Mouse (Mus musculus) midbrain, embryonic 12.5 days (tissue): ENCODE measurements around the gene Insl3. TPM values are rescaled to one million over a fixed set of nuclear protein-coding genes. Genes with fewer than 3 reads are reported as not detected.

Source experiments
- ATAC-seq: fragments of 200-750 bp; cut with Nextera tagmentation; 2 replicates; pipeline ENCODE4 v1.8.0; 2017; ENCODE audit warnings: low read depth, moderate TSS enrichment, moderate library complexity; ENCODE audit not compliant: low FRiP score
- H3K27ac ChIP-seq: fragments of 300-500 bp; sonication (generic); replicated peaks from 2 replicates; pipeline ENCODE4 v1.5.1; 2016; ENCODE audit warnings: mild to moderate bottlenecking
- H3K27me3 ChIP-seq: fragments of 300-500 bp; sonication (generic); 2 replicates; pipeline ENCODE4 v1.6.1; 2016; ENCODE audit warnings: mild to moderate bottlenecking
- H3K36me3 ChIP-seq: fragments of 300-500 bp; sonication (generic); 2 replicates; pipeline ENCODE4 v1.6.1; 2016
- H3K4me1 ChIP-seq: fragments of 300-500 bp; sonication (generic); 2 replicates; pipeline ENCODE4 v1.6.1; 2016
- H3K4me2 ChIP-seq: fragments of 300-500 bp; sonication (generic); replicated peaks from 2 replicates; pipeline ENCODE4 v1.6.1; 2016; ENCODE audit warnings: mild to moderate bottlenecking, moderate library complexity
- H3K4me3 ChIP-seq: fragments of 300-500 bp; sonication (generic); 2 replicates; pipeline ENCODE4 v1.5.1; 2016; ENCODE audit warnings: mild to moderate bottlenecking
- H3K9ac ChIP-seq: fragments of 300-500 bp; sonication (generic); replicated peaks from 2 replicates; pipeline ENCODE4 v1.6.1; 2016; ENCODE audit warnings: mild to moderate bottlenecking, moderate library complexity
- H3K9me3 ChIP-seq: fragments of 300-500 bp; sonication (generic); 2 replicates; pipeline ENCODE4 v1.6.1; 2016; ENCODE audit warnings: mild to moderate bottlenecking
- WGBS: fragments of 180-500 bp; shearing (Covaris S2); methylation state at CpG from one replicate; pipeline ENCODE4 v1.1.7; 2016; 5-methylcytosine and 5-hydroxymethylcytosine counted together
- polyA plus RNA-seq: library from polyadenylated mRNA; unstranded; fragments of >200 nt; fragmentation: Nextera tagmentation; extraction: Ambion mirVana; gene quantifications from 2 replicates; pipeline ENCODE4 v1.2.1, GENCODE M21; 2016

Insl3 gene
- polyA plus RNA-seq: not detected in 2 replicates

- Histone ChIP-seq H3K27ac (no peak within 1 kb of the TSS), H3K4me3 (no peak within 1 kb of the TSS), H3K36me3 (no peaks in the 10 kb centered on the region), H3K4me2 (no peak within 1 kb of the TSS), H3K27me3 (peaks cover 100% of the 10 kb centered on the region), H3K9ac (no peak within 1 kb of the TSS), H3K4me1 (peaks cover 28% of the 10 kb centered on the region), H3K9me3 (no peaks in the 10 kb centered on the region)
- WGBS: 4% methylated on average over 31 of the region's 33 CpGs
- no peak for ATAC-seq
Measured at GRCm38 (mm10) chr8:71689028-71689427, at the start of gene Insl3. Insl3 (plus strand) TSS chr8:71689214.

DNA sequence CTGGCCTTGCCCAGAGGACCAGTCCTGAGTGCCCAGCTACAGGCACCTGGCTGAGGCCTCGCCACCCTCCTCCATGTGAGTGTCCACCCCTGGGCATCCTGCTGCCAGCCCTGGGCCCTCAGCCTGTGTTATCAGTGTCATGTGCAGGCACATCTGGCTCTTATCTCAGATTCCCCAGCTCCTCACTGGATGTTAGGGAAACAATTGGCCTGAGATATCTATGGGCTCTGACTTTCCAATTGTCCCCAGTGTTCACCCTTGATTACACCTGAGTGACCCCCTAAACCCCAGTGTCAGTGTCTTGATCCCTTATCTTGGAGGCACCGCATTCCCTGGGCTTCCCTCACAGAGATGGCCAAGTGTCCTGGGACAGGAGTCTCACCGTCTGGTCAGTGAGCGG, 49.7 kb upstream of the Insl3 start:
- no peak for ATAC-seq
- peaks cover 42% of the 10 kb centered on the region for H3K27me3 ChIP-seq
- no peak overlapping the region for H3K9ac ChIP-seq
- H3K9me3 ChIP-seq: no peaks in the 10 kb centered on the region
- WGBS: 90% methylated on average over 4 of the region's 4 CpGs
- H3K36me3 ChIP-seq: peaks cover 18% of the 10 kb centered on the region; the same call in 1 of the 2 replicates
- H3K4me1 ChIP-seq: no peaks in the 10 kb centered on the region
- no peak overlapping the region for H3K4me2 ChIP-seq
- H3K4me3 ChIP-seq: no peak overlapping the region
- H3K27ac ChIP-seq: no peak overlapping the region

GRCm38 (mm10) chr8:71645510-71645909, 43.5 kb upstream of the Insl3 start:
- H3K4me2 ChIP-seq: no peak overlapping the region

DNA sequence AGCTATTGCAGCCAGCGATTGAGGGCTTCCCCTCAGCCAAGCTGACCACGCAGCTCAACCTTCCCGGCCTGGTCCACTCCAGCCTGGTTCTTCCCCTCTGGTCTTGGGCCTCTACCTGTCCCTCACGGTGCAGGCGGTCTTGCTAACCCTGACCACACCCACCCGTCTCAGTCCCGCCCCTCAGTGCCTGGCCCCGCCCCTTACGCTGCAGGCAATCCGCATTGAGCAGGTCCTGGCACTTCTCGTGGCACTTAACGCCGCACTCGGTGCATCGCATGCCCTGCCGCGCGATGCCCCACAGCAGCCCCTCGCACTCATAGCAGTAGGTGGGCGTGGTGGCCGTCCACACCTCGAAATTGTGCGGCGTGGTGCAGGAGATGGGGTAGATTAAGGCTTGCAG, 34.4 kb upstream of the Insl3 start:
- 1% methylated on average over 24 of the region's 24 CpGs for WGBS
- no peaks in the 10 kb centered on the region for H3K9me3 ChIP-seq
- peak; percentile 42 for ATAC-seq
- peak overlapping the region; percentile 15 for H3K4me3 ChIP-seq
- peak overlapping the region; percentile 44 for H3K4me2 ChIP-seq
- H3K36me3 ChIP-seq: peaks cover 20% of the 10 kb centered on the region
- H3K27me3 ChIP-seq: peaks cover 74% of the 10 kb centered on the region
- no peak overlapping the region for H3K27ac ChIP-seq
- H3K4me1 ChIP-seq: peaks cover 7% of the 10 kb centered on the region; the same call in 1 of the 2 replicates
- H3K9ac ChIP-seq: no peak overlapping the region

More at GRCm38 (mm10) chr8:71645510-71645909, 43.5 kb upstream of the Insl3 start:
- WGBS: 85% methylated on average over 9 of the region's 9 CpGs
- H3K9me3 ChIP-seq: no peaks in the 10 kb centered on the region
- H3K27me3 ChIP-seq: 0 out of 2 replicates have a peak, but pooled peaks cover 9% of the 10 kb centered on the region
- no peak overlapping the region for H3K9ac ChIP-seq
- ATAC-seq: no peak
- no peaks in the 10 kb centered on the region for H3K4me1 ChIP-seq
- no peak overlapping the region for H3K4me3 ChIP-seq
- no peak overlapping the region for H3K27ac ChIP-seq
- H3K36me3 ChIP-seq: peaks cover 32% of the 10 kb centered on the region

DNA sequence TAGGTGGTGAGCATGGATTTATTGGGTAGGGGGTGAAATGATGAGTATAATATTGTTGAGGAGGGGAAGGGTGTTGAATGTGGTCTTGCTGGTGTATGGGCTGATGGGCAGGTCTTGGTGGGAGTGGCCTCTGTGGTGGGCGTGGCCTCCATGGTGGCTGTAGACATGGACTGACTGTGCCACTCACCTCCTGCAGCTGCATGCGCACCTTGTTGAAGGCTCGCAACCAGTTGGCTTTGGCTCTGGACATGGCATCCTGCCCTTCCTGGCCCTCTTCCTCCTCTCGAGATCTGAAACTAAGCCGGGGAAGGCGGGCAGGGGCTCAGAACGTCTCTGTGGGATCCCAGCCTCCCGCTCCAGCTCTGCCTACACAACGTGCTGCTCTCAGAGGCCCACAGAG, 31.2 kb upstream of the Insl3 start:
- WGBS: 24% methylated on average over 8 of the region's 9 CpGs
- Histone ChIP-seq H3K27me3 (peaks cover 97% of the 10 kb centered on the region), H3K36me3 (no peaks in the 10 kb centered on the region), H3K9me3 (no peaks in the 10 kb centered on the region), H3K4me3 (no peak overlapping the region), H3K27ac (no peak overlapping the region), H3K9ac (no peak overlapping the region), H3K4me1 (peaks cover 11% of the 10 kb centered on the region), H3K4me2 (no peak overlapping the region)
- ATAC-seq: no peak

- Histone ChIP-seq H3K27me3 (peaks cover 97% of the 10 kb centered on the region), H3K36me3 (no peaks in the 10 kb centered on the region), H3K9me3 (no peaks in the 10 kb centered on the region), H3K9ac (no peak overlapping the region), H3K27ac (no peak overlapping the region), H3K4me3 (no peak overlapping the region), H3K4me1 (peaks cover 11% of the 10 kb centered on the region), H3K4me2 (no peak overlapping the region)
- WGBS: 37% methylated on average over 17 of the region's 17 CpGs
- ATAC-seq: no peak
Measured at GRCm38 (mm10) chr8:71658515-71659049, 30.4 kb upstream of the Insl3 start.

DNA sequence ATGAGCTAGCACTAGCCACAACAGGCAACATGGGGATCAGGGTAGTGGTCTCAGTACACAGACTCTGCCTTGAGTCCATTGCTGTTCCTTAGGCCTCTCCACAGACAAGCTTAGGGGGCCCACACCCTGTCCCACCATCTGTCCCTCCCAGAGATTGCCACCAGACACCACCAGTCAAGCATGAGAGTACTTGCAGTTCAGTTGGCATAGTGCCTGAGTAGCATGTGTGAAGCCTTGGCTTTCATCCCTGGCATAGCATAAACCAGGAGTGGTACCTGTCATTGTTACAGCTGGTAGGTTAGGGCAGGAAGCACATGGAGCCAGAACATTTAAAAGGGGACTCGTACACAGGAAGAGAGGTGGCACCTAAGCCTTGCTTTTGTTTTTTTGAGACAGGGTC, 29.3 kb upstream of the Insl3 start:
- Histone ChIP-seq H3K36me3 (no peaks in the 10 kb centered on the region), H3K4me3 (no peak overlapping the region), H3K27ac (no peak overlapping the region), H3K9me3 (no peaks in the 10 kb centered on the region), H3K4me2 (no peak overlapping the region), H3K4me1 (peaks cover 8% of the 10 kb centered on the region), H3K9ac (no peak overlapping the region), H3K27me3 (peaks cover 96% of the 10 kb centered on the region)
- WGBS: 50% methylated on average over 1 of the region's 1 CpGs
- ATAC-seq: no peak

- H3K27ac ChIP-seq: no peak overlapping the region
- H3K4me3 ChIP-seq: no peak overlapping the region
- H3K27me3 ChIP-seq: peaks cover 92% of the 10 kb centered on the region
- 7% methylated on average over 36 of the region's 36 CpGs for WGBS
- H3K36me3 ChIP-seq: no peaks in the 10 kb centered on the region
- peak; percentile 67 for ATAC-seq
- no peaks in the 10 kb centered on the region for H3K9me3 ChIP-seq
- no peak overlapping the region for H3K4me2 ChIP-seq
- H3K4me1 ChIP-seq: peaks cover 11% of the 10 kb centered on the region
- H3K9ac ChIP-seq: no peak overlapping the region
Measured at GRCm38 (mm10) chr8:71660325-71661120, 28.5 kb upstream of the Insl3 start.

- Histone ChIP-seq H3K4me3 (peak overlapping the region; percentile 21; the same call in 1 of the 2 replicates), H3K27me3 (peaks cover 81% of the 10 kb centered on the region)
- ATAC-seq: peak; percentile 62
Measured at GRCm38 (mm10) chr8:71665331-71666130, 23.5 kb upstream of the Insl3 start.

GRCm38 (mm10) chr8:71666855-71667254, 22.2 kb upstream of the Insl3 start:
- 33% methylated on average over 1 of the region's 1 CpGs for WGBS
- no peak overlapping the region for H3K4me3 ChIP-seq
- H3K9ac ChIP-seq: no peak overlapping the region; the same call in 1 of the 2 replicates
- no peak overlapping the region for H3K4me2 ChIP-seq
- H3K4me1 ChIP-seq: peaks cover 41% of the 10 kb centered on the region
- ATAC-seq: no peak
- no peaks in the 10 kb centered on the region for H3K36me3 ChIP-seq
- H3K27me3 ChIP-seq: peaks cover 70% of the 10 kb centered on the region
- no peaks in the 10 kb centered on the region for H3K9me3 ChIP-seq
- peak overlapping the region; percentile 49; the same call in 1 of the 2 replicates for H3K27ac ChIP-seq

More at GRCm38 (mm10) chr8:71665331-71666130, 23.5 kb upstream of the Insl3 start:
- Histone ChIP-seq H3K4me2 (peak overlapping the region; percentile 42), H3K36me3 (no peaks in the 10 kb centered on the region), H3K27ac (0 out of 2 replicates have a peak overlapping the region, but pooled peaks have one; percentile 20), H3K9ac (no peak overlapping the region), H3K9me3 (no peaks in the 10 kb centered on the region), H3K4me1 (peaks cover 40% of the 10 kb centered on the region)
- 2% methylated on average over 21 of the region's 22 CpGs for WGBS

DNA sequence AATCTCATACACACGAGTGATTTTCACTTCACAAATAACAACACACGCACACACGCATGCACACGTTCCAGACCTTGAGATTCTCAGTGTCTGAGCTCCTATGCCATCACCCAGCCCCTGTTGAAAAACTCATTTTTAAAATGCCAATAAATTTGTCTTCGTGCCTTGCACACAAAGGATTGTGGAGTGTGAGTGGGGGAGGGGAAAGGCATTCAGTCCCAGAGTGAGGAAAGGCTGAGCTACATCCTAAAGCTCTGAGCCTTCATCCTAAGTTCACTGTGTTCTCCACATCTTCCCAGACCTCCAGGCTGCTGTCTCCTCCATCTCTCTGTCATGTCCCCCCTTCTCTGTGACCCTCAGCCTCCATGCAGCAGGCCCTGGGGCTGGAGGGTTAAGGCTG, 21.8 kb upstream of the Insl3 start:
- WGBS: 45% methylated on average over 5 of the region's 5 CpGs
- Histone ChIP-seq H3K4me1 (peaks cover 45% of the 10 kb centered on the region), H3K36me3 (no peaks in the 10 kb centered on the region), H3K27ac (peak overlapping the region; percentile 56), H3K9me3 (no peaks in the 10 kb centered on the region), H3K4me2 (no peak overlapping the region), H3K4me3 (no peak overlapping the region), H3K27me3 (peaks cover 66% of the 10 kb centered on the region), H3K9ac (peak overlapping the region; percentile 31)
- no peak for ATAC-seq
